In the genomic region with DNA sequence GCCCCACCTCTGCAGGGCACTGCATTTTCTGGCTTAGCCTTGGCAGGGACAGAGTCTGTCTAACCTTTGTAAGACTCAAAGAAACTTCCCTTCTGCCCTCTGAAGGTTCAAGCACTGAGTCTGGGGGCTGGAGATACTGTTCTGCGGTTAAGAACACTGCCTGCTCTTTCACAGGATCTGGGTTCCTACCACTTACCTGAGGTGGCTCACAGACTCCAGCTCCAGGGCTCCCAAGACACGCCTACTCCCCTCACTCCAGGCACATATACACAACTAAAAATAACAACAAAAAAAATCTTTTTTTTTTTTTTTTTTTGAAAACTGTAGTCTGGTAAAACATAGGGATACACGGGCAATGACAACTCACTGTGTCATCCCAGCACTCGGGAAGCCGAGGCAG, we compare ENCODE assay signal across 23 mouse cellular contexts. TPM values are rescaled to one million over a fixed set of nuclear protein-coding genes. Genes with fewer than 3 reads are reported as not detected.
A peak's percentile ranks its signal among the peaks of the same experiment; 100 is the strongest.
DNase-seq lines count a peak whose midpoint lies in the region; ATAC-seq and TF ChIP-seq lines count a peak whose summit lies in the region.
"Had no signal": no experiment of that assay in that cellular context is flagged by ENCODE, and none has a peak within 500 bp of the region (broad histone marks: within the 10 kb centered on the region; RNA-seq: fewer than 3 reads in every experiment).

No protein-coding gene starts in this region.

- no peaks in the 10 kb centered on the region for H3K36me3 ChIP-seq in kidney, postnatal 0 days (ENCODE audit: insufficient read depth, low read length)
- peaks cover 8% of the 10 kb centered on the region for H3K36me3 ChIP-seq in E14TG2a.4 (ENCODE audit: insufficient read depth, low read length)
- H3K36me3 ChIP-seq in embryonic facial prominence, embryonic 10.5 days (replicated peaks) = peaks cover 14% of the 10 kb centered on the region
- peaks cover 1% of the 10 kb centered on the region; the same call in 1 of the 2 replicates for H3K36me3 ChIP-seq in stomach, embryonic 14.5 days (ENCODE audit: control insufficient read depth, insufficient read depth, low read length)

- no peak for ATAC-seq in kidney, postnatal 0 days (replicated peaks; ENCODE audit: low FRiP score, low read depth)
- ATAC-seq in stomach, embryonic 14.5 days (ENCODE audit: insufficient number of reproducible peaks, insufficient read depth, low FRiP score, low read depth) = no peak
- ATAC-seq: activated CD4-positive, CD25-positive, alpha-beta regulatory T cell, adult 4 months; forebrain, embryonic 15.5 days; hindbrain, postnatal 0 days; intestine, embryonic 16.5 days had no signal

- WGBS in kidney, postnatal 0 days = 71% methylated on average over 5 of the region's 5 CpGs
- 64% methylated on average over 5 of the region's 5 CpGs for WGBS in embryonic facial prominence, embryonic 10.5 days
- WGBS in stomach, embryonic 14.5 days = 72% methylated on average over 5 of the region's 5 CpGs

- TF ChIP-seq CTCF in kidney, postnatal 0 days (IDR thresholded peaks at IDR 0.05; ENCODE audit: low read depth) = no peak
- TF ChIP-seq CTCF in E14TG2a.4 (conservative IDR thresholded peaks at IDR 0.05; ENCODE audit: low read length) = no peak
- no peak for TF ChIP-seq CTCF in layer of hippocampus, adult 2 months (conservative IDR thresholded peaks at IDR 0.05)

- DNase-seq in kidney, postnatal 0 days (ENCODE audit: low spot score) = no peak
- DNase-seq in kidney, adult 9 months = no peak
- DNase-seq in embryonic facial prominence, embryonic 10.5 days (ENCODE audit: low spot score) = no peak
- no peak for DNase-seq in layer of hippocampus, adult 2 months (ENCODE audit: low spot score in 2 of 2)
- no peak for DNase-seq in adrenal gland, adult 8-10 months
- DNase-seq: adrenal gland, postnatal 10 days; cerebellum, adult 18-20 months; cerebellum, postnatal 25 days; heart, adult 18-20 months; heart, postnatal 14 days; kidney, postnatal 25 days; right cerebral cortex, adult 18-20 months; right cerebral cortex, postnatal 4 days; thymus, postnatal 14 days had no signal

- no peak overlapping the region for H3K4me2 ChIP-seq in kidney, postnatal 0 days (ENCODE audit: low read length)
- H3K4me2 ChIP-seq in stomach, embryonic 14.5 days (replicated peaks; ENCODE audit: low read depth, low read length) = no peak overlapping the region
- H3K4me2 ChIP-seq: forebrain, embryonic 15.5 days; heart, embryonic 12.5 days; neural tube, embryonic 15.5 days had no signal

- H3K9me3 ChIP-seq in kidney, postnatal 0 days (replicated peaks; ENCODE audit: low read length) = no peaks in the 10 kb centered on the region
- no peaks in the 10 kb centered on the region for H3K9me3 ChIP-seq in E14TG2a.4 (ENCODE audit: low read length)
- no peaks in the 10 kb centered on the region for H3K9me3 ChIP-seq in embryonic facial prominence, embryonic 10.5 days
- H3K9me3 ChIP-seq in stomach, embryonic 14.5 days (ENCODE audit: control insufficient read depth, low read depth, low read length) = no peaks in the 10 kb centered on the region
- H3K9me3 ChIP-seq: forebrain, embryonic 15.5 days; heart, embryonic 12.5 days; midbrain, embryonic 10.5 days; neural tube, embryonic 15.5 days had no signal

- peak overlapping the region; percentile 47 for H3K27ac ChIP-seq in kidney, postnatal 0 days
- H3K27ac ChIP-seq in embryonic facial prominence, embryonic 10.5 days (replicated peaks) = 0 out of 2 replicates have a peak overlapping the region, but pooled peaks have one; percentile 51
- H3K27ac ChIP-seq in stomach, embryonic 14.5 days (ENCODE audit: low read length) = peak overlapping the region; percentile 56; the same call in 1 of the 2 replicates
- H3K27ac ChIP-seq in layer of hippocampus, adult 2 months = no peak overlapping the region
- H3K27ac ChIP-seq: forebrain, embryonic 15.5 days; hindbrain, postnatal 0 days; midbrain, embryonic 10.5 days; neural tube, embryonic 15.5 days had no signal

- H3K4me3 ChIP-seq in kidney, postnatal 0 days (replicated peaks; ENCODE audit: low read depth, low read length) = no peak overlapping the region
- peak overlapping the region; percentile 39 for H3K4me3 ChIP-seq in E14TG2a.4 (replicated peaks; ENCODE audit: low read length)
- H3K4me3 ChIP-seq in embryonic facial prominence, embryonic 10.5 days = no peak overlapping the region
- H3K4me3 ChIP-seq in stomach, embryonic 14.5 days (ENCODE audit: low read depth, low read length) = no peak overlapping the region
- H3K4me3 ChIP-seq in layer of hippocampus, adult 2 months = no peak overlapping the region
- H3K4me3 ChIP-seq: forebrain, embryonic 15.5 days; heart, embryonic 12.5 days; midbrain, embryonic 10.5 days; neural tube, embryonic 15.5 days had no signal

- no peak overlapping the region for H3K9ac ChIP-seq in kidney, postnatal 0 days (ENCODE audit: low read depth, low read length)
- no peak overlapping the region for H3K9ac ChIP-seq in stomach, embryonic 14.5 days (replicated peaks; ENCODE audit: low read depth, low read length)
- H3K9ac ChIP-seq: forebrain, embryonic 15.5 days; heart, embryonic 12.5 days; neural tube, embryonic 15.5 days had no signal

- H3K4me1 ChIP-seq in kidney, postnatal 0 days (replicated peaks; ENCODE audit: insufficient read depth, low read length) = no peaks in the 10 kb centered on the region
- H3K4me1 ChIP-seq in E14TG2a.4 (replicated peaks; ENCODE audit: low read depth, low read length) = peaks cover 77% of the 10 kb centered on the region
- peaks cover 19% of the 10 kb centered on the region for H3K4me1 ChIP-seq in embryonic facial prominence, embryonic 10.5 days
- H3K4me1 ChIP-seq in stomach, embryonic 14.5 days (ENCODE audit: control insufficient read depth, insufficient read depth, low read length) = no peaks in the 10 kb centered on the region
- H3K4me1 ChIP-seq: forebrain, embryonic 15.5 days; neural tube, embryonic 15.5 days had no signal

- no peaks in the 10 kb centered on the region for H3K27me3 ChIP-seq in kidney, postnatal 0 days (ENCODE audit: insufficient read depth, low read length)
- H3K27me3 ChIP-seq in E14TG2a.4 (ENCODE audit: insufficient read depth, low read length) = no peaks in the 10 kb centered on the region
- no peaks in the 10 kb centered on the region for H3K27me3 ChIP-seq in embryonic facial prominence, embryonic 10.5 days (replicated peaks; ENCODE audit: low read depth, poor library complexity, severe bottlenecking)
- no peaks in the 10 kb centered on the region for H3K27me3 ChIP-seq in stomach, embryonic 14.5 days (ENCODE audit: control insufficient read depth, insufficient read depth, low read length)
- H3K27me3 ChIP-seq: forebrain, embryonic 15.5 days; heart, embryonic 12.5 days; neural tube, embryonic 15.5 days had no signal

RNA-seq across cellular contexts. Expression of a gene that starts 20.6 kb away (rescaled TPM):
- 15.4 and 16.9 TPM in 2 replicates for polyA plus RNA-seq in kidney, postnatal 0 days (2015; fragmentation: Nextera tagmentation; extraction: Ambion mirVana)
- polyA plus RNA-seq in embryonic facial prominence, embryonic 10.5 days (2016; fragmentation: Nextera tagmentation; extraction: Ambion mirVana) = 28.6 and 29.4 TPM in 2 replicates
- 38.7 and 41.2 TPM in 2 replicates for polyA plus RNA-seq in stomach, embryonic 14.5 days (2014; fragmentation: Nextera tagmentation; extraction: Ambion mirVana)
- total RNA-seq in layer of hippocampus, adult 2 months (2021) = 10 to 100 TPM; 20.3 to 21.2 TPM
- 10 to 100 TPM in 3 of 4 experiments, 1 to 10 TPM in 1; 9.8 to 16.5 (median 13.3) TPM for total RNA-seq in adrenal gland, adult 8-10 months (2022)

RNA-seq across cellular contexts. Expression of a gene that starts 40.2 kb away (rescaled TPM):
- 10.5 and 12.0 TPM in 2 replicates for polyA plus RNA-seq in kidney, postnatal 0 days (2015; fragmentation: Nextera tagmentation; extraction: Ambion mirVana)
- polyA plus RNA-seq in embryonic facial prominence, embryonic 10.5 days (2016; fragmentation: Nextera tagmentation; extraction: Ambion mirVana) = 26.1 and 26.8 TPM in 2 replicates
- 15.2 and 18.2 TPM in 2 replicates for polyA plus RNA-seq in stomach, embryonic 14.5 days (2014; fragmentation: Nextera tagmentation; extraction: Ambion mirVana)
- 10 to 100 TPM; 11.4 to 13.3 TPM for total RNA-seq in layer of hippocampus, adult 2 months (2021)
- 10 to 100 TPM; 13.3 to 17.8 (median 15.7) TPM for total RNA-seq in adrenal gland, adult 8-10 months (2022)
